Mouse (Mus musculus): Measurements from ENCODE around the gene Pax5. TPM values are rescaled to one million over a fixed set of nuclear protein-coding genes. Genes with fewer than 3 reads are reported as not detected.

Gene Pax5
- polyA plus RNA-seq, 1 experiment from 2014 or later, result not detected

- 83% methylated on average over 9 of the region's 9 CpGs for WGBS
- no peak overlapping the region for H3K4me3 ChIP-seq (ENCODE audit: low read depth, low read length)
- ATAC-seq (ENCODE audit: low FRiP score, low TSS enrichment) (no peak), DNase-seq (ENCODE audit: low spot score) (no peak)
- no peaks in the 10 kb centered on the region for H3K9me3 ChIP-seq (ENCODE audit: control insufficient read depth, low read length)
- H3K36me3 ChIP-seq (ENCODE audit: control insufficient read depth, insufficient read depth, low read length), result no peaks in the 10 kb centered on the region
- H3K27ac ChIP-seq (replicated peaks), result no peak overlapping the region
- no peaks in the 10 kb centered on the region for H3K4me1 ChIP-seq (replicated peaks; ENCODE audit: control insufficient read depth, insufficient read depth)
- no peak for TF ChIP-seq EP300 (optimal IDR thresholded peaks at IDR 0.05)
- TF ChIP-seq CTCF (IDR thresholded peaks at IDR 0.05; ENCODE audit: low read depth), result no peak
- no peak overlapping the region for H3K9ac ChIP-seq (ENCODE audit: low read length)
- no peaks in the 10 kb centered on the region for H3K27me3 ChIP-seq (ENCODE audit: control insufficient read depth, insufficient read depth, low read length)
- H3K4me2 ChIP-seq (replicated peaks; ENCODE audit: low read depth), result no peak overlapping the region
Observed at GRCm38 (mm10) chr4:44482851-44483250, 227.4 kb downstream of the Pax5 start.

- no peak overlapping the region for H3K27ac ChIP-seq (replicated peaks)
- no peaks in the 10 kb centered on the region for H3K27me3 ChIP-seq (ENCODE audit: control insufficient read depth, insufficient read depth, low read length)
- H3K4me2 ChIP-seq (replicated peaks; ENCODE audit: low read depth), result no peak overlapping the region
- H3K9me3 ChIP-seq (ENCODE audit: control insufficient read depth, low read length), result no peaks in the 10 kb centered on the region
- no peak overlapping the region for H3K9ac ChIP-seq (ENCODE audit: low read length)
- H3K4me1 ChIP-seq (replicated peaks; ENCODE audit: control insufficient read depth, insufficient read depth), result no peaks in the 10 kb centered on the region
- DNase-seq (ENCODE audit: low spot score) (no peak), ATAC-seq (ENCODE audit: low FRiP score, low TSS enrichment) (no peak)
- H3K4me3 ChIP-seq (ENCODE audit: low read depth, low read length), result no peak overlapping the region
- 100% methylated on average over 1 of the region's 1 CpGs for WGBS
- H3K36me3 ChIP-seq (ENCODE audit: control insufficient read depth, insufficient read depth, low read length), result no peaks in the 10 kb centered on the region
- peak; percentile 17; the same call in 1 of the 2 replicates for TF ChIP-seq CTCF (IDR thresholded peaks at IDR 0.05; ENCODE audit: low read depth)
- no peak for TF ChIP-seq EP300 (optimal IDR thresholded peaks at IDR 0.05)
Observed at GRCm38 (mm10) chr4:44479755-44480154, 230.5 kb downstream of the Pax5 start.

Small RNAs within 50 kb of the gene (microRNA-seq; reads per million reads assigned to microRNA genes)
- not detected for gene Mir5120

Other genes with a start within 250 kb of the Pax5 start
- gene Zcchc7, start 45.4 kb upstream of the Pax5 start, polyA plus RNA-seq (2015; fragmentation: Nextera tagmentation; extraction: Ambion mirVana), result 31.9 and 36.4 TPM in 2 replicates